Mouse (Mus musculus): ENCODE results near the gene Pmm1. TPM values are rescaled to one million over a fixed set of nuclear protein-coding genes. Genes with fewer than 3 reads are reported as not detected.
"Not testable (repeated sequence)": the region's sequence is repeated elsewhere in the genome, so short reads cannot be mapped to it uniquely, and the experiment has no call there.

The Pmm1 gene
- total RNA-seq, 4 experiments from 2014 or later: 71.1 to 132 (median 86.3) TPM

DNA sequence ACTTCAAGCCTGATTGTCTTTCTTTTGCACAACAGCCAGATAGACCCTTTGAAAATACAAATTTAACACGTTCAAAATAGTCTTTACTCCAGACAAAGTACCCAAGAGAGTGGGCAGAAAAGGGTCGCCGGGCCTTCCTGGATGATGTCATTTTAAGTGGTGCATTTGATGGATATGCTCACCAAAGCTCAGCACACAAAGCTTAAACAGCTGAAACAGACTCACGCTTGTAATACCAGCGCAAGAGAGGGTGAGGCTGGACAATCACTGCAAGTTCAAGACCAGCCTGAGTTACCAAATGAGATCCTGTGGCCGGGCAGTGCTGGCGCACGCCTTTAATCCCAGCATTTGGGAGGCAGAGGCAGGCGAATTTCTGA lies 34.3 kb downstream of the Pmm1 start:
- DNase-seq: no peak

DNA sequence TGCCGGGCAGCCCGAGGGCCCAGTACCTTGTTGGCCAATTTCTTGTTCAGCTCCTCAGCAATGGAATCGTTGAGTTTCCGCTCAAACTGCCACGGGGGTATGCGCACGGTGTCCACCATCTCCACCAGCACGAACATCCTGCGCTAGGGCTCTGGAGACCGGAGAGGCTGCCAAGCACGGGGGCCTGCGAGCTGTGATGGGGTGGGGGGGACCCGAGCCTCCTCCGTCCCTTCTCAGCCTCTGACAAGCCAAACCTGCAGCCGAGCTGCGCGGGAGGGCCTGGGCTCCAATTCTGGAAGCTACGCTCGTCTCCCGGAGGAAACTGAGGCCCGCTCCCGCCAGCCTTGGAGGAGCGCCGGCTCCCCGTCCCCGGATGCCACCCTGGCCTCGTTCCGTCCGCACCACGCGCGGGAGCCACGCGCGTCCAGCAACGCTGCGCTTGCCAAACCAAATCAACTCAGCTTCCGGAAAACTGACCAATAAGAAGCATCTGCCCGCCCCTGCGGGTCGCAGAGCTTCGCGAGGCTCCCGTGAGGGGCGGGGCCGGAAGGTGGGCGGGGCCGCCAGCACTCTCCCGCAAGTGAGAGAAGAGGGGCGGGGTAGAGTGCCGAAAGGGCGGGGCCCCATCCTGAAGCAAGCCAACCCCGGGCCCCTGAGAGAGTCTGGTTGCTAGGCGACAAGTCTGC lies 34.8 kb downstream of the Pmm1 start, which contains the start of gene Polr3h:
TSS of gene Polr3h (minus strand) at position 481 of the 686 bp plus-strand sequence.
- DNase-seq: peak; percentile 93

DNA sequence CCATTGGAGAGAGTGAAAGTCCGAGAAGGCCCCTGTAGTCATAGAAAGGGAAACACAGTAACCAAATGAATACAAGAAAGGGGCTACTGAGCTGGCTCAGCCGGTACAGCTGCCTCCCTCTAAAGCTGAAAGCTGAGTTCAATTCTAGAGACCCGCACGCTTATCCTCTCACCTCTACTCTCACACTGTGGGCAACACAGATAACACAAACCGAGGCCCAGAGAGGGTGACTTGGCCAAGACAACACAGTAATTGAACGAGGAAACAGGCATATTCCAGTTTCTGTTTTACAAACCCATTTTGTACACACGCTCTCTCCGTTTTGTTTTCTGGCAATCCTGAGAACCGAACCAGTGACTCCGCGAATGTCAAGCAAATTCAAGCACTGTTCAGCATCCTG lies 35.8 kb downstream of the Pmm1 start:
- no peak for DNase-seq

DNA sequence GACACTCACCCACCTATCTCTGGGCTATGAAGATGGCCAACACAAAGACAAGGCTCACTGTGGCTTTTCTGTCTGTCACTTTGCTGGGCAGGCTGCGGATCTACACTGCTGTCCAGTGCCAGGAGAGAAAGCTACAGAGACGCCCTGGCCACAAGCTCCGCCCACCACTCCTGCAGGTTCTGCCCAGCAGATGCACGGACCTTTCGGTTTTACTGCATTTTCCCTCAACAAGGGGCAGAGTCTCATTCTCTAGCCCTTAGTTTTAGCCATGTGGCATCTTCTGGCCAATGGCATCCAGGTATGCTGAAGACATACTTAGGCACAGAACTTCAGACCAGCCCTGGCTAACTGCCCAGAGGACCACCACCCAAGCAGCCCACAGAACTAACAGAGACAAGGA lies 39.5 kb downstream of the Pmm1 start:
- no peak for DNase-seq

DNA sequence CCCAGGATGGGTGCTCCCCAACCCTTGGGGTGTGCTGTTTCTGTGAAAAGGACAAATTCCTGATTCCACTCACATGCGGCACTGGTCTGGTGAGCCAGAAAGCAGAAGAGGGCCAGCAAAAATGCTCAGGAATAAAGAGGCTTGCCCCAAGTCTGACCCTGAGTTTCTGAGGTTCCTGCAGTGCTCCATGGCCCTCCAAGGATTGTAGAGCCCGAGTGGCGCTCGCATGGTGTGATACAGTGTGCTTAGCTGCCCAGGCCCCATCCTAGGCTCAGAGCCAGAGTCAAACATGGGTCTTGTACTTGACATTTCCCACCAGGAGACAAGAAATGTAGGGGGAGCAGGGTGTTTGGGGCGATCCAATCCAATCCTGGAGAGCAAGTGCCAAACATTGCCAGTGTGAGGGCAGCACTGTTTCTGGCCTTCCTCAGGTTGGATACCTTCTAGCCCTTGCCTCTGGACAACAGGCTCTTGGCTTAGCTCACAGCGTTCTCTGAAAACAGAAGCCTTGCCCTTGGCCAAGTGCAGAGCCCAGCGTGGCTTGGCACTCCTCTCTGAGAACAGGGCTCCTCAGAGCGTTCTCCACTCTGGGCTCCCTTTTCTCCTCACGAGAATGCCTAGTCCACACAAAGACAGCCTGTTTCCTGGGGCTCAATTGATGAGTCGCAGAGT lies 40.0 kb downstream of the Pmm1 start:
- DNase-seq: no peak

DNA sequence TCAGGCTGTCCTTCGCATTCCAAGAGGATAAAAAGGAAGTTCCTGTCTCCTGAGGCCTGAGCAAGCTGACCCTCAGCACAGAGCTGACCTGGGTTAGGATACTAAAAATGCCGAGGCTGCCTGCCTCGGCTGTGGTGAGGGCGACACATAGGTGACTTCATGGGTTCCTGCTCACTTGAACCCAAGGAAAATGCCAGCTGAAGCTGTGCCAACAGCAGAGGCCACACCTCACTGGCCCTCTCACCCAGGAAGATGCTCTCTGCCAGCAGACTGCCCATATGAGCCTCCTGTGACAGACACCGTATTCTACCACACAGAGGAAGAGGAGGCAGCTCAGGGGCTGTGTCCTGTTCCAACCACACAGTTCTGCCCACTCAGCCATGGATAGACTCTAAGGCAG lies 41.7 kb downstream of the Pmm1 start:
- DNase-seq: no peak

DNA sequence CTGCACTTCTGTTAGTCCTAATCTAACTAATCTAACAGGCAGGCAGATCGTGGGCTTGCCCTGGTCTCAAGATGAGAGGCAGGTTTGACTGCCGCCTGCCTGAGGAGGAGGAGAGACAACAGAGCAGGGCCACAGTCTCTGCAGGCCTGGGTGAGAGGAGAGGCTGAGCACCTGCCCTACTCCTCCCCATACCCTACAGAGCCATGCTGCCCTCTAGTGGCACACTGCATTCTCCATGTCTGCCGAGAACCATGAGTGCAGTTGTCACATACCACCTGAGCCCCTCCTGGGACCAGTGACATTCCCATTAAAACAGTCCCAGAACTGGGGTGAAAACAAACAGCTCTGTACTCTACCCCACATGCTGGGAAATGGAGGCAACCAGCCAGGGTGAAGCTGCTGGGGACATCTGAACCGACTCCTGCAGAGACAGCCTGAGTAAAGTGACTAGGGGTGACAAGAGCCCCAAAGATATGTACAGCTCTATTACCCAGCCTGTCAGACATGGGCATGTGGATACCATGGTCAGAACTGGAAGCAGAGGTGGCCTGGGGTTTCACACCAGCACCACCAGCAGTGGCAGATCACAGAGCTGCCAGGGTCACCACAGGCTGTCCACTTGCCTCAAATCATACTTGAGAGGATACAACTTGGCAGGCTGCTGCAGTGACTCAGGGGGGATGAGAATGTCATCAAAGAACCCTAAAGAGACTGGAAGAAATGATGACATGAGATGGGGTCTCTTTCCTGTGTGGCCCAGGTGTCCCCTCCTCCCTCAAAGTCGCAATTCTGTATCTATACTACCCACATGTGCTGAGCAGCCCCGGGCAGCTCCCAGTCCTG lies 42.9 kb downstream of the Pmm1 start:
- peak; percentile 57 for DNase-seq

DNA sequence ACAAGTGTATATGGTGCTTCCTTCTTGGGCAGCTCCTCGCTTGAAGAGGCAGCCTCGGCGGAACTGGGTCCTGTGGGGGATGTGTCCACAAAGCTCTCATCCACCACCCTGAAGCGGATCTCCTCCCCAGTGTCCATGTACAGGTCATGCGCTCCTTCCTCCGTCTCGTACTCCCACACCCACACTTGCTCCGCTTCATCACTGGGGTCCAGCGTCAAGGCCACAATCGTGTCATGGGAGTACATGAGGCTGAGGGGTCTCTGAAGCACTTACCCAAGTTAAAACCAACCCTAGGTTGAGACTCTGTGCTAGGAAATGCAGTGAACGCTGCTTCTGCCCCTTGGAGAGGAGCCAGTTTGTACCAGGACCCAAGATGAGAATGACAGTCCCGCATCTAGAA lies 43.5 kb downstream of the Pmm1 start:
- DNase-seq: no peak

DNA sequence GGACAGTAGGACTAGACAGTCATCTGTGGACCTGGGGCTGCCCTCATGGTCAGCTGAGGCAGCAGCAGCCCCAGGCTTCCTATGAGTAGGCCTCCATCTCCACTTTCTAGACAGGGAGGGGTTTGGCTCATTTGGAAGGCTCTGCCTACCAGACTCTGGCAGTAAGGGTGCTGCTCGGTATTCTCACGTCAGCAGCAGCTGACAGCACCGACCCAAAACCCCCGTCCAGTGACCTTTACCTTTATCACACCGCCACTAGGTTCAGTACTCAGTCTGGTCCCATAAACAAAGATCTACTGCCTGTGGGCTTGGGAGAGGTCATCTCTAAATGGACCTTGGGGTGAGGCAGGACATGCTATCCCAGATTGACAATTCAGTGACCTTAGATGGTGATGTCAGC lies 45.1 kb downstream of the Pmm1 start:
- DNase-seq: no peak

DNA sequence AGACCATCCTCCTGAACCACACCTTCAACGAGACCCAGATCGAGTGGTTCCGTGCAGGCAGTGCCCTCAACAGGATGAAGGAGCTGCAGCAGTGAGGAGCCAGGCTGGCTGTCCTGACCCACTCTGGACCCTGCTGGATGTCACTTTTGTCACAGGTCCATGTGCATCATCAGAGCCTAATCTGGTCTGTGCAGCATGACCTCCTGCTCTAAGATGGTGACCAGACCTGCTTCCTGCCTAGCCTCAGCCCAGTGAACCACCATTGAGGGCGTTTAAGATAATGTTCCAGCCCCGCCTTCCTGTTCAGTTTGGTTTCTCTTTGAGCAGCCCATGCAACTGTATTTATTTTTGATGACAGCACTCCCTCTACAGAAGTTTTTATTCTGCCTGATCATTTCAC lies 46.1 kb downstream of the Pmm1 start:
- no peak for DNase-seq

DNA sequence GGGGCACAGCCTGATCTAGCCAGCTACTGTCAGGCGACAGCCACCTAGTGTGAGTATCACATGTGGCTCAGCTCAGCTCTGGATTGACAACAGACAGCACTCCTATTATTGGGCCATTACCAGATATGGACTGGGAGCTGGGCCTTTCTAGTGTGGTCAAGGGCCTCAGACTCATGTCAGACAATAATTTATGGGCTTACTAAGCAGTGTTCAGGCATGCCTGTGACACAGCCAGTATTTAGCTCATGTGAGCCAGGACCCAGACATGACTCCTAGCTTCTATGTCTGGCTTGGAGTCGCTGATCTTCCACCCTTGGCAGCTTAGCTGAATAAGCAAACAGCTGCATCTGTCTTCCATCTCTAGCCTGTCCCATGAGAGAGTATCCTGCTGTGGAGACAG lies 48.2 kb downstream of the Pmm1 start:
- no peak for DNase-seq

DNA sequence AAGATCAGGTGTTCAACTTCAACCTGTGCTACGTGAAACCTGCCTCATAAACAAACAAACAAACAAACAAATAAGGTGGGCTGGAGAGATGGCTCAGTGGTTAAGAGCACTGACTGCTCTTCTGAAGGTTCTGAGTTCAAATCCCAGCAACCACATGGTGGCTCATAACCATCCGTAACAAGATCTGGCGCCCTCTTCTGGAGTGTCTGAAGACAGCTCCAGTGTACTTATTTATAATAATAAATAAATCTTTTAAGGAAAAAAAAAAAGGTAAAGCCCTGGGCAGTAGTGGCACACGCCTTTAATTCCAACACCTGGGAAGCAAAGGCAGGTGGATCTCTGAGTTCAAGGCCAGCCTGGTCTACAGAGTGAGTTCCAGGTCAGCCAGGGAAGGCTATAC lies 52.0 kb downstream of the Pmm1 start:
- DNase-seq: not testable (repeated sequence)

DNA sequence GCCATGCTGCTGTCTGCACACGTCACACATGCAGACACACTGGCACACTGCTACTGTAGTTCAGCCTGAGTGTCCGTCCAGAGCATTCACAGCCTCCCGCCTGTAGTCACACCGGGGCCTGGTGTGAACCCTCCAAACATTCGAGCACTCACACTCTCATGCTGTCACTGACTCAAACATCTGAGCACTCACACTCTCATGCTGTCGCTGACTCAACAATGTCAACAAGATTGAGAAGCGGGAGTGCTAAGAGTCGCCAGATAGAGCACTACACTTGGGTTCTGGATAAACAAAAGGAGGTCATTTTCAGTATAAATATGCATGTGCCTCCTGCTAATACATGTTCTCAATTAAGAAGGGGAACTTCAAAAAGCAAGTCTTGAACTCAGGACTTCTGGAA lies 52.8 kb downstream of the Pmm1 start:
- no peak for DNase-seq

DNA sequence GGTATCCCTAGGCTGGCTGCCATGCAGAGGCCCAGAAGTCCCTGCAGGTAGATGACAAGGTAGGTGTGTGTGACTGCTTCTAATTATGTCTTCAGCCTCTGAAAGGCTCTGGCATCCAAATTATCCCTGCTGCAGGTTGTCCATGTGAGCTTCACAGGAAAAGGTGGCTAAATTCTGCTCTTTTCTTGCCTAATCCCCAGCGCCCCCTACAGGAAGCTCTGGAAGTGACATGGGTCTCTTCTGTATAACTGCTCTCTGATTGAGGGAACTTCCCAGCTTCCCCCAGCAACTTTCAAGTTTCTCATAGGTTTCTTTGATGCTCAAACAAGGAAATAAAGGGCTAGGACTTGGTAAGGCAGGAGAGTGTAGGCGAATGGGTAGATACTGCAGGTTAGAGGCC lies 55.8 kb downstream of the Pmm1 start:
- DNase-seq: no peak

Other genes starting within 250 kb of the Pmm1 start
- 100 to 1,000 TPM in 2 of 4 experiments, 10 to 100 TPM in 2; 66.3 to 109 (median 89.1) TPM for gene Zc3h7b, start 215.9 kb downstream of the Pmm1 start, total RNA-seq (2022)
- gene Rangap1, start 215.4 kb downstream of the Pmm1 start, total RNA-seq (2022): 10 to 100 TPM; 53.4 to 70.2 (median 60.6) TPM
- 100 to 1,000 TPM in 3 of 4 experiments, 10 to 100 TPM in 1; 93.1 to 190 (median 160) TPM for gene Tef, start 158.5 kb downstream of the Pmm1 start, total RNA-seq (2022)
- 10 to 100 TPM; 63.9 to 97.0 (median 69.1) TPM for gene Tob2, start 102.1 kb downstream of the Pmm1 start, total RNA-seq (2022)
- gene Phf5a, start 89.0 kb downstream of the Pmm1 start, total RNA-seq (2022): 10 to 100 TPM; 44.2 to 61.3 (median 51.4) TPM
- 100 to 1,000 TPM; 297 to 630 (median 469) TPM for gene Aco2, start 88.6 kb downstream of the Pmm1 start, total RNA-seq (2022)
- gene Polr3h, start 34.7 kb downstream of the Pmm1 start, total RNA-seq (2022): 10 to 100 TPM; 27.5 to 39.2 (median 31.5) TPM
- 10 to 100 TPM in 2 of 4 experiments, 1 to 10 TPM in 2; 8.6 to 33.7 (median 19.6) TPM for gene Csdc2, start 24.2 kb downstream of the Pmm1 start, total RNA-seq (2022)
- gene 1700029P11Rik, start 19.6 kb upstream of the Pmm1 start, total RNA-seq (2022): not detected
- 10 to 100 TPM; 64.2 to 93.2 (median 75.4) TPM for gene Xrcc6, start 26.9 kb upstream of the Pmm1 start, total RNA-seq (2022)
- gene Desi1, start 72.9 kb upstream of the Pmm1 start, total RNA-seq (2022): 100 to 1,000 TPM in 2 of 4 experiments, 10 to 100 TPM in 2; 50.8 to 137 (median 93.4) TPM
- gene Snu13, start 86.7 kb upstream of the Pmm1 start, total RNA-seq (2022): 10 to 100 TPM; 77.0 to 94.9 (median 88.2) TPM
- gene 4930407I10Rik, start 98.2 kb upstream of the Pmm1 start, total RNA-seq (2022): not detected
- 1 to 10 TPM in 3 of 4 experiments, under 1 TPM in 1; 0.74 to 4.1 (median 2.4) TPM for gene Mei1, start 109.1 kb upstream of the Pmm1 start, total RNA-seq (2022)
- gene Ccdc134, start 167.0 kb upstream of the Pmm1 start, total RNA-seq (2022): 10 to 100 TPM in 3 of 4 experiments, 1 to 10 TPM in 1; 8.9 to 13.7 (median 12.5) TPM
- 100 to 1,000 TPM in 2 of 4 experiments, 10 to 100 TPM in 2; 83.2 to 144 (median 107) TPM for gene Srebf2, start 186.3 kb upstream of the Pmm1 start, total RNA-seq (2022)